Mouse (Mus musculus) thymus, postnatal 0 days (tissue): ENCODE data around the gene Rnf220. TPM values are rescaled to one million over a fixed set of nuclear protein-coding genes. Genes with fewer than 3 reads are reported as not detected.

Source experiments
- DNase-seq: peaks from one replicate; pipeline ENCODE4 v3.0.0-alpha.2; 2015; ENCODE audit warnings: low spot score
- polyA plus RNA-seq: library from polyadenylated mRNA; unstranded; fragments of >200 nt; fragmentation: Nextera tagmentation; extraction: Ambion mirVana; gene quantifications from 2 replicates; pipeline ENCODE4 v1.2.1, GENCODE M21; 2015

The Rnf220 gene
- polyA plus RNA-seq, 1 experiment from 2014 or later = 74.0 TPM

DNA sequence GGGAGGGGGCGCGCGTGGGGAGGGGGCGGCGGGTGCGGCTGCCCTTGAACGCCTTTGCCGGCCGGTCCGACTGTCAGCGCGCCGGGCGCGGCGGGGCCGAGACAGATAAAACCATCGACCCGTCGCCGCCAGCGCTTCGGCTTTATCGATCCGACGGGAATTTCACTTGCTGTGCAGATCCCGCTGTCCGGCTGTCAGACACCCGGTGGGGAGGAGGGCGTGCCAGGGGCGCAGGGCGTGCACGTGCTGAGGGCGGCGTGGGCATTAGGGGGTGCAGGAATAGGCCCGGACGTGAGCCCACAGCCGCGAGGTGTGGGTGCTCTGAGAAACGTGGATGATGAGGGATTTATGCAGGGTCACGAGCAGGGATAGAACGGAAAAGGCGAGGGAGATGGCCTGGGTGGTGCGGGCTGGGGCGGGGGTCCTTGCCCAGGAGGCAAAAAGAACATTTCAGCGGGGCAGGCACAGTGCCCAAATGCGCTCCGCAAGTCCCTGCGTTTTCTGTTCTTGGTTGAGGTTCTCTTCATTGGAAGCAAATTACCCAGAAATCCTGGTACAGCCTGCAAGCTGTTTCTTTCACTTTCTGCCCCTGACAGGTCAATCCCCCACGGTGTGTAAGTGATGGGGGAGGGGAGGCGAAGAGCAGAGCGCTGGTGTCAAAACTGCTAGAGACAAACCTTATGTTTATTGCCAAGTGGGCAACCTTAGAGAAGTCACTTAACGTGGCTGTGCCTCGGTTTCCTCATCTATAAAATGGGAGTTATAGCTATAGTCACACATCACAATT lies 192.4 kb downstream of the Rnf220 start:
- DNase-seq = no peak

GRCm38 (mm10) chr4:117303581-117304238 lies 193.1 kb downstream of the Rnf220 start:
- DNase-seq = no peak

GRCm38 (mm10) chr4:117302027-117302806 lies 194.6 kb downstream of the Rnf220 start:
- no peak for DNase-seq

DNA sequence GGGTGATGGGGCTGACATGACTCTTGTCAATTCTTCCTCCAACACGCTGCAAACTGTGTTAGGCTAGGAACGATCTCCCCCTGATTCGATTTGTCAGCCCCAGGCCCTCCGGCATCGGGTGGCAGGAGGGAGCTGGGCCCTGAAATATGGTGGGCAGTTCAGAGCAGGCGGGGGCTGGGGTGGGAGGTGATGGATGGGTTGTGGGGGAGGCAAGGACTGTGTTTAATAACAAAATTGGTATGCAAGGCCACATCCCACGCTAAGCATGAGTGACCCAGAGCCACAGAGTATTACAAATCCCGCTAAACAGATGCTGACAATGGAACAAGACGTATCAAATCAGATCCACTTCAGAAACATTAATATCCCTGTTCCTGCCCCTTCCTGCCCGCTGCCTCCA lies 196.9 kb downstream of the Rnf220 start:
- no peak for DNase-seq

DNA sequence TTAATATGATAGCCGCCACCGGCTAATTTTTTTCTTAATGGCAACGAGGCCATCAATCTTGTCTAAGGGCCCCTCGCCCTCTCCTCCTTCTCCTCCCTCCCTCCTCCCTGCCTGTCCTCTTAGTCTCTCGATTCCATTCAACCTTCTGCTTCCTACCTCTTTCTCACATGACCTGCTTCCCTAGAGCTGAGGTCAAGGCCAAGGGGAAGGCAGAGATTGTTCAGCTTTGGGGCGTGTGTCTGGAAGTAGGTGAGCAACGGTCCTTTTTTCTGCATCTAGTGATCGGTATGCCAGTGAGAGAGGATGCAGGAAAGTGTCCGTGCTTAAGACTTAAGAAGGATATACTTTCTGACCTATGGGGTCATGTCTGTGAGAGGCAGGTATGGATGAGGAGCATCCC lies 199.0 kb downstream of the Rnf220 start:
- no peak for DNase-seq

GRCm38 (mm10) chr4:117296849-117297593 lies 199.8 kb downstream of the Rnf220 start:
- DNase-seq = no peak

- no peak for DNase-seq
These were observed 205.2 kb downstream of the Rnf220 start for GRCm38 (mm10) chr4:117291696-117292095.

- peak; percentile 77 for DNase-seq
These were observed 207.7 kb downstream of the Rnf220 start for GRCm38 (mm10) chr4:117288927-117289801.

DNA sequence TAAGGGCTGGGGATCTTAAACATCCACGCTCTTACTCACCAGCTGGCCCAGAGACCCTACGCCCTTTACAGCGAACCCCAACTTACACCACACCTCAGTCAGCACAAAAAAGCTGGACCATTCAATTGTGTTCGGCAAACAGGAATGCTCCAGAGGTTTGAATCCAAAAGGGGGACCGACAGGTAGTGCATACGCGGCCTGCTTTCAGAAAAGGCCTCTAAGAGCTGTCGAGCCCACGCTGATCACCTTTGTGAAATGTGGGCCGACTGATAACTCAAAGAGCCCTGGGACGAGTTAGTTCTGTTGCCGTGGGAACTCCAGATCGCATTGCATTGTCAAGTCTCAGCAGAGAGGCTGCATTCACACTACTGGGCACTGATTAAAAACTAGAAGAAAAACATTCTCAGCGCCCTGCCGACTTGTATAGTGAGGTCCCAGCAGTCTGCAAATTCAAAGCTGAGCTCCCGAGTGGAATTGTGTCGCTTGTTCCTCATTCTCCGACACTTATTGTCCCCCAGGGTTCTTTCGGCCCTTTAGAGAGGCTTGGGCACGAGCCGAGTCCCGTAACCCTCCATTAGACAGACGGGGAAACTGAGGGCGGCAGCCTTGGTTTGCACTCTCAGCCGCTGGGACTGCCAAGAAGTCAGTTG lies 208.4 kb downstream of the Rnf220 start:
- peak; percentile 6 for DNase-seq

DNA sequence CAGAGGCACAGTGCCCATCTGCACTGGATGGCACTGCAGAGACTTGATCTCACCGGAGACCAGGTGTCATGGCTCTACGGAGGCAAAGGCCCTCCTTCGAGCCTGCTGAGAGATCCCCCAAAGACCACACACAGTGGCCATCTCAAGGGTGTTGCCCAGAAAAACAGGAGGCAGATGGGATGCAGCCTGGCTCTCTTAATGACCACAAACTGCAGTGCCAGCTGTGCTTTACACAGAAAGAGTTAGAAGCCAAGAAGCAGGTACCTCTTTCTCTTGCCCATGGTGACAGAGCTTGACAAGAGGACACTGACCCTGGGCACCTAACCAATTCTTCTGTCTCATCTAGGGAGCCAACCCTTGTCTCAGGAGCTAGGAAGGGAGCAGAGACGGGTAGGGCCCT lies 212.5 kb downstream of the Rnf220 start:
- no peak for DNase-seq

DNA sequence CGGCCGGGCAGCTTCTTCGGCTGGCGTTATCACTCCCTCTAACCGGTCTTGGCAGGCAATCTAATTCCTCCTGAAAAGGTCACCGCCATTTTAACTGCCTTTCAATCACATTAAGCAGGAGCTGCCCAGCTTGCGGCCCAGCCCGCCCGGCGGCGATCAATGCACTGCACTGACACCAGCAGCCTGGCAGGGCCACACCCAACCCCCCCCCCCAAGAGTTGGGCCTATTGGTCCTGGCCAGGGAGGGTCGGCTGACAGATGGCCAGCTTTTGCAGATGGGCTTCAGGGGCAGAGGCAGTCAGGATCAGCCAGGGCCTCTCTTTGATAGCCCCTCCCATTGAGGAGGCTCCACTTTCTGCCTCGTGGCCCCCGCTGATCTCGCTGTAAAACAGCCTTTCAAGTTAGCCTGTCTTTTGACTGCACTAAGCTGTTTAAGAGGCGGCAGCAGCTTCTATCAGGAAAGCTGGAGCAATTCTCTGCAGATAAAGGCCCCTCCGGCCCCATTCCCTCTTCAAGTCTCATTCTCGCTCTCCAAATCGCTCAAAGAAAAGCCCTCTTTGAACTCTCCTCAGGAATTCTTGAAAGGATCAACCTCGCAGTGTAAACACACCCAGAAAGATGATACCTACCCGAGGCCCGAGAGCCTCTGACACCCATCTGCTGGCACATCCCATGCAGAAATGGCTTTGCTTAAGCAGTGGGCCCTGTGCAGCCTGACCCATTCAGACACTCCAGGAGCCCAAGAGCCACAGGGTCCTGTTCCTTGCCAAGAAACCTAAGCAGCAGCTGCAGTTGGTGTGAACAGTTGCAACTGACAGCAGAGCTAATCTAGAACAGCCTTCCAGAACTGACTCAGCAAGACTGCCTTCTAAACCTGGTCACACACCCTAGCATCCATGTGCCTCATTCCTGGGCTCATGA lies 213.3 kb downstream of the Rnf220 start:
- no peak for DNase-seq

- no peak for DNase-seq
These were observed 215.6 kb downstream of the Rnf220 start for GRCm38 (mm10) chr4:117281090-117281845.

DNA sequence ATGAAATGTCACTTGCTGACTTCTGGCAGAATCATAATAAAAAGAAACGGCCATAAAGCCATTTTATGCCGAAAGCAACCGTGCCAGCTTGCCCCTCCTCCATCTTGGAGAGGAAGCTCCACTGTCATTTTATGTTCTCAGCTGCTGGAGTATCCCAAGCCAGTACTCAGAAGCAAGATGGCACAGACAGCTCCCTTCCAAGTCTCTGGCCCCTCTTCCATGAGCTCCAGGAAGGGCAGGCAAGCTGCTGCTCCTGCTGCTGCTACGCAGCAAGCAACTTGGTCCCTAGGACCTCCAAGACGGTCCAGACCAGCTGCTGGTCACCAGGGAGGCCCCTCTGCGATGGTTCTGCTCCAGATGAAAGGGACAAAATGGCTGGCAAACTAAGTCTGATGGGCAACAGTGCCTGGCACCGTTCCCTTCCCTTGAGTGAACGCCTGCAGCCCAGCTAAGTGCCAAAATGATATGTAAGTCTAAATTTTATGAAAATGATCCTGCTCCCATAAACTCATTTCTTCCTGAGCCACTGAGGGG lies 216.4 kb downstream of the Rnf220 start:
- no peak for DNase-seq

GRCm38 (mm10) chr4:117279253-117279642 lies 217.6 kb downstream of the Rnf220 start:
- DNase-seq = no peak

DNA sequence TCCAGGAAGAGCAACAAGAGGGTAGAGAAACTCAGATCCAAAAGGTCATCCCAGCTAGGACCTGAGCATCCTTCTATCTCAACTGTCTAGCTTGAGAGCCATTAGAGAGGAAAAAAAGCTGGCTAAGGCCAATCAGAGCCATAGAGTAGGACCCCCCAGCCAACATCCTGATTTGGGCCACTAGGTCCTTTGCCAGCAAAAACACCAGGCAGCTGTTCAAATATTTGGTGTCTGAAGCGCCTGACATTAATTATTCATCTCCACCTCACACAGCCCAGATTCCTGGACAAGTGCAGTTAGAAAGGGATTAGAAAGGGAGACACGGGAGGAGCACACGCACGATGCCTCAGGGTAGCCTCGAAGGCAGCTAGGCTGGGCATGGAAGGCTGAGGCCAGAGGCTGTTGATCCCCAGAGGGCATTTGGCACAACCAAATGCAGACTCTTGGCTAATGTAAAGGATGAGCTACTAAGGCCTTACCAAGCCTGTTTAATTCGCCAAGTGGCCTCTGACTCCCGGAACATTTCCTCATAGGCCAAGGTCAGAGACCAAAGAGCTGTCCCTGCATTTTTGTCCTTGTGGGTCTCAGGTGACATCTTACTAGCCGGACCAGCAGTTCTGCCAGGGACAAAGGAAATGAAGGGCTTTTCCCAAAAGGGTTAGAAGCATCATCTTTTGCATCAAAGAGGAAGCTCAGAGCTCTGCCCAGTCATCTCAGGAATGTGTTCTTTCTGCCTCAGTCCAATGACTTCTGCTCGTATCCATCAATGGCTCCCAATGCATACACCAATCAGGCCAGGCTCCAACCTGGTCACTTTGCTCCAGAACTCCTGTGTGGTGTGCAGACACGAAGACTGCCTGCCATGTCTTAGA lies 218.2 kb downstream of the Rnf220 start:
- no peak for DNase-seq

DNA sequence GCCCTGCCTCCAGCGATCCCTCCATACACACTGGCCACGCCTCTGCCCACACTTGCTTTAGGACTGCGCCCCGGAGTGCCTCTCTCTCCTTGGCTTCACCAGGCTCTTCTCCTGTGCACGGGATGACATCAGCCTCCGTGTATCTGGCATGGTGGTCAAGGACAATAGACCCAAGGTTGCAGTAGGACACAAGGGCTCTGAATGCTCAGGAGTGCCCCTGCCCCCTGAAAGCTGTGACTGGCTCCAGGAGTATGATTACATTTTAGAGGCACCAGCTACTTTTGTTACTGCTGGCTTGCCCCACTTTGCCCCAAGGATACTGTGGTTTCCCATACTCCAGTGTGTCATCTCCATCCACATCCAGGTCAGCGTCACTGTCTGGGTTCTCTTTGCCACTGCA lies 219.2 kb downstream of the Rnf220 start:
- DNase-seq = no peak

GRCm38 (mm10) chr4:117277021-117277420 lies 219.8 kb downstream of the Rnf220 start:
- DNase-seq = no peak
